Mouse (Mus musculus) intestine, postnatal 0 days (tissue): ENCODE data around the gene Sycp2. TPM values are rescaled to one million over a fixed set of nuclear protein-coding genes. Genes with fewer than 3 reads are reported as not detected.

Experiments
- ATAC-seq: fragments of 200-750 bp; cut with Nextera tagmentation; 2 replicates; pipeline ENCODE4 v1.8.0; 2017; ENCODE audit warnings: mild to moderate bottlenecking, moderate TSS enrichment, moderate library complexity
- H3K27ac ChIP-seq: fragments of 300-500 bp; sonication (generic); 2 replicates; pipeline ENCODE4 v1.5.1; 2014; ENCODE audit warnings: mild to moderate bottlenecking, low read depth, low read length, moderate library complexity
- H3K27me3 ChIP-seq: fragments of 300-500 bp; sonication (generic); replicated peaks from 2 replicates; pipeline ENCODE4 v1.6.1; 2014; ENCODE audit warnings: low read length, mixed read lengths; ENCODE audit not compliant: control insufficient read depth, insufficient read depth
- H3K36me3 ChIP-seq: fragments of 300-500 bp; sonication (generic); 2 replicates; pipeline ENCODE4 v1.6.1; 2014; ENCODE audit warnings: mild to moderate bottlenecking, moderate library complexity; ENCODE audit not compliant: control insufficient read depth, insufficient read depth
- H3K4me1 ChIP-seq: fragments of 300-500 bp; sonication (generic); replicated peaks from 2 replicates; pipeline ENCODE4 v1.6.1; 2014; ENCODE audit warnings: antibody characterized with exemption, low read length, mixed read lengths; ENCODE audit not compliant: control insufficient read depth, insufficient read depth
- H3K4me2 ChIP-seq: fragments of 300-500 bp; sonication (generic); replicated peaks from 2 replicates; pipeline ENCODE4 v1.6.1; 2014; ENCODE audit warnings: low read depth, mild to moderate bottlenecking, moderate library complexity
- H3K4me3 ChIP-seq: fragments of 300-500 bp; sonication (generic); 2 replicates; pipeline ENCODE4 v1.5.1; 2014; ENCODE audit warnings: low read depth, low read length
- H3K9ac ChIP-seq: fragments of 300-500 bp; sonication (generic); 2 replicates; pipeline ENCODE4 v1.6.1; 2014; ENCODE audit warnings: mild to moderate bottlenecking, low read depth, low read length
- H3K9me3 ChIP-seq: fragments of 300-500 bp; sonication (generic); 2 replicates; pipeline ENCODE4 v1.6.1; 2016; ENCODE audit warnings: mixed run types; ENCODE audit not compliant: control insufficient read depth
- CTCF ChIP-seq: sonication (generic); IDR thresholded peaks from 2 replicates; pipeline ENCODE4 v1.5.1; 2016; ENCODE audit warnings: low read depth, mild to moderate bottlenecking, control low read depth, antibody characterized with exemption, moderate library complexity
- whole genome bisulfite sequencing: fragments of 180-500 bp; shearing (Covaris S2); extraction: QIAGEN DNeasy Blood & Tissue Kit; methylation state at CpG from one replicate; pipeline ENCODE4 v1.1.7; 2014; 5-methylcytosine and 5-hydroxymethylcytosine counted together
- polyA plus RNA-seq: library from polyadenylated mRNA; unstranded; fragments of >200 nt; fragmentation: Nextera tagmentation; extraction: Ambion mirVana; gene quantifications from 2 replicates; pipeline ENCODE4 v1.2.1, GENCODE M21; 2015

Sycp2 gene
- polyA plus RNA-seq, 1 experiment from 2014 or later, result not detected

DNA sequence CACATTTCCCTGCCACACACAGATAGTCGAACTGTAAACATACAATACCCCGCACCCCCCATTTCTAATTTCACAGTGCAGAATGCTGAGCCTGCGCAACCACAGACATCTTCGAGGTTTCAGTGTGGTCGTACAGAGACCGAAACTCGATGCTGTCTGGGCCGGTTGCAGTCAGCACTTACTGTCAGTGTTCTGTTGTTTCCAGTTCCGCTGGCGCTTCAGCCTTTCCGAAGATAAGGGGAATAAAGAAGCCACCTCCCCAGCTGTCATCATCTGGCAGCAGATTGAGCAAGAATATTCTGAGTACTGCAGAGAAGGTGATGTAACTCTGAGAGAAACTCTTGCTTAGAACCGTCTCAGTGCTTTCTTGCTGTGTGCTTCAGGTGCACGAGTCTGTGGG is 8.9 kb upstream of the Sycp2 start:
- WGBS, result 61% methylated on average over 13 of the region's 13 CpGs
- TF ChIP-seq CTCF, result no peak
- ATAC-seq, result no peak
- H3K4me2 ChIP-seq, result no peak overlapping the region
- H3K27ac ChIP-seq, result no peak overlapping the region
- no peaks in the 10 kb centered on the region for H3K9me3 ChIP-seq
- 0 out of 2 replicates have a peak, but pooled peaks cover 2% of the 10 kb centered on the region for H3K4me1 ChIP-seq
- no peak overlapping the region for H3K9ac ChIP-seq
- H3K36me3 ChIP-seq, result 0 out of 2 replicates have a peak, but pooled peaks cover 6% of the 10 kb centered on the region
- H3K27me3 ChIP-seq, result peaks cover 7% of the 10 kb centered on the region; the same call in 1 of the 2 replicates
- H3K4me3 ChIP-seq, result no peak overlapping the region

DNA sequence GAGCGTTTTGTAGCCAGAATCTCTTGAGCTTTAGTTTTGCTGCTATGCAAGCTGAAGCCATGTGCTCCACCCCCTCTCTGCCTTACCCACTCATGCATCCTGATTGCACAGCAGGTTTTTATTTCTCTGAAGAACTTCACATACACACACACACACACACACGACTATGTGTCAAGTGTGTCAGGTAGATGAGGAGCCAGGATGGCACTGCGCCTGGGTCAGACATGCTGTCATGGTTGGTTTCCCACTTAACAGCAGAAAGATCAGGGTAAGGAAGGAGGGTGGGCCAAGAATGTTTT is 7.6 kb upstream of the Sycp2 start:
- no peak for ATAC-seq
- peaks cover 4% of the 10 kb centered on the region; the same call in 1 of the 2 replicates for H3K27me3 ChIP-seq
- 40% methylated on average over 3 of the region's 3 CpGs for WGBS
- peak overlapping the region; percentile 64; the same call in 1 of the 2 replicates for H3K4me3 ChIP-seq
- H3K9ac ChIP-seq, result no peak overlapping the region
- no peak overlapping the region for H3K27ac ChIP-seq
- H3K9me3 ChIP-seq, result no peaks in the 10 kb centered on the region
- H3K36me3 ChIP-seq, result 0 out of 2 replicates have a peak, but pooled peaks cover 1% of the 10 kb centered on the region
- no peak for TF ChIP-seq CTCF
- peak overlapping the region; percentile 91 for H3K4me2 ChIP-seq
- 0 out of 2 replicates have a peak, but pooled peaks cover 2% of the 10 kb centered on the region for H3K4me1 ChIP-seq

DNA sequence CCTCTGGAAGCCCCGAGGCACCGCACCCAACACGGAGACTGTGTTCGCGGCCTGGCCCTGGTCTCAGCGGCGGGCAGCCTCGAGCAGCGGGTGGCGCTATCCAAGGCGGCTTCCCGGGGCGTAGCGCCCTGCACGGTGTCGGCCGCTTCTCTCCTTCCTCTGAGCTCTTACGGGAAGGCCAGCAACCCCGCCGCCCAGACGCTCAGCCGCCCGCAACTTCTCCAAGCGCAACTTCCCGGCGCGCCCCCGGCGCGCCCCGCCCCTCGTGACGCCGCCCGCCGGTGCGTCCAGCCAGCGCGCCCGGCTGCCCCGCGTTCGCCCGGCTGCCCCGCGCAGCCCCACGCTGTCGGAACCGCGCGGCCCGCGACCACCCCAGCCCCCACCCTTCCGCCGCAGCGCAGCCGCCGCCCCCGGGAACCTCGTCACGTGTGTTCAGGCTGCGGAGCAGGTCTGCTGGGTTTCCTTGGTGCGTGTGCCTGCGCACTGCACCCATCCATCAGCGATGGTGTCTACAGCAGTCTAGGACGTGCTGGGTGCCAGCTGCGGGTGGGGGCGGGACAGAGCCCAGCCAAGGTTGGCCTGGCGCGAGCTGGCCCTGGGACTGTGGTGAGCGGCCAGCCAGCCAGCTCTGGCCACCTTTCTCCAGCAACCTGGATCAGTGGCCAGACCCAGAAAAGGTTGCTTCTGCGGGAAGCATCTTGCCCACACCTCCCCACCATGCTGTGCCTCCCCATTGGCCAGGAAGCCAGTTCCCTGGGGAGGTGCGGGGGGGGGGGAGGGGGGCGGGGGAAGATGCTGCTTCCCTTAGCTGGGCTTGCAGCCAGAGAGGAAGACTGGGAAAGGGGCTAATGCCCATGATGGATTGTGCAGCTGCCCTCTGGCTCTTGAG is 7.0 kb upstream of the Sycp2 start, which contains the start of the genes Ppp1r3d and Fam217b:
Ppp1r3d (minus strand) TSS at position 212 of the 889 bp plus-strand sequence.
Fam217b (plus strand) TSS at position 264 of the 889 bp plus-strand sequence.
- Histone ChIP-seq H3K27ac (0 out of 2 replicates have a peak within 1 kb of the TSS, but pooled peaks have one; percentile 23), H3K4me3 (peak within 1 kb of the TSS; percentile 64), H3K4me2 (peak within 1 kb of the TSS; percentile 91), H3K27me3 (peaks cover 4% of the 10 kb centered on the region; the same call in 1 of the 2 replicates), H3K4me1 (0 out of 2 replicates have a peak, but pooled peaks cover 2% of the 10 kb centered on the region), H3K36me3 (no peaks in the 10 kb centered on the region), H3K9me3 (no peaks in the 10 kb centered on the region), H3K9ac (peak within 1 kb of the TSS; percentile 54)
- peak; percentile 51 for TF ChIP-seq CTCF
- WGBS, result under 1% methylated on average over 67 of the region's 74 CpGs
- peak; percentile 67 for ATAC-seq

GRCm38 (mm10) chr2:178413481-178414260 is 6.2 kb upstream of the Sycp2 start:
- H3K9ac ChIP-seq, result peak overlapping the region; percentile 54
- H3K27me3 ChIP-seq, result peaks cover 4% of the 10 kb centered on the region; the same call in 1 of the 2 replicates
- H3K36me3 ChIP-seq, result no peaks in the 10 kb centered on the region
- no peaks in the 10 kb centered on the region for H3K9me3 ChIP-seq
- TF ChIP-seq CTCF, result no peak
- H3K4me3 ChIP-seq, result peak overlapping the region; percentile 64
- peak overlapping the region; percentile 91 for H3K4me2 ChIP-seq
- 0 out of 2 replicates have a peak, but pooled peaks cover 2% of the 10 kb centered on the region for H3K4me1 ChIP-seq
- H3K27ac ChIP-seq, result no peak overlapping the region
- 14% methylated on average over 75 of the region's 75 CpGs for WGBS
- peak; percentile 55 for ATAC-seq

DNA sequence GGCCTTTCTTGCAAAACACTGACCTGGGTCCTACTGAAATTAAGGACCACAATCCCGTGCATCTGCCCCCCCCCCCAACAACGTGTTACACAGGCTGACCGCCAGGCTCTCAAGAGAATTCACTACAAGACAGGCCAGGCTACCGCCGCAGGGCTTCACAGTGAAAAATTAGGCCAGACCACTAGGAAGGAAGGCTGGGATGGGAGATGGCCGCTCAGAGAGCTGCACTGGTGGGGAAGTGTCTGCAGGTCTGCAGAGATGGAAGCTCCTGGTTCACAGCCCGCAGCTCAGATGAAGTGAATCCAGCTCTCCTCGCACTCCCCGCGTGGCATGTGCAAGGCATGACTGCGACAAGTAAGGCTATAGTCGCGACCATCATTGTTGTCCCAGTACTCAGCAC is 5.6 kb upstream of the Sycp2 start:
- no peaks in the 10 kb centered on the region for H3K36me3 ChIP-seq
- H3K4me2 ChIP-seq, result peak overlapping the region; percentile 91
- 0 out of 2 replicates have a peak, but pooled peaks cover 2% of the 10 kb centered on the region for H3K4me1 ChIP-seq
- H3K27me3 ChIP-seq, result peaks cover 4% of the 10 kb centered on the region; the same call in 1 of the 2 replicates
- peak overlapping the region; percentile 64; the same call in 1 of the 2 replicates for H3K4me3 ChIP-seq
- no peak overlapping the region for H3K9ac ChIP-seq
- WGBS, result 68% methylated on average over 13 of the region's 13 CpGs
- ATAC-seq, result no peak
- H3K9me3 ChIP-seq, result no peaks in the 10 kb centered on the region
- no peak overlapping the region for H3K27ac ChIP-seq
- no peak for TF ChIP-seq CTCF
